Mouse (Mus musculus) embryonic facial prominence, embryonic 13.5 days (tissue): ENCODE measurements around the gene 4930455H04Rik. TPM values are rescaled to one million over a fixed set of nuclear protein-coding genes. Genes with fewer than 3 reads are reported as not detected.

Experiments
- ATAC-seq: fragments of 200-750 bp; cut with Nextera tagmentation; 2 replicates; pipeline ENCODE4 v1.8.0; 2017; ENCODE audit warnings: low read depth; ENCODE audit not compliant: insufficient number of reproducible peaks, insufficient read depth, low FRiP score, low TSS enrichment
- H3K27ac ChIP-seq: fragments of 300-500 bp; sonication (generic); 2 replicates; pipeline ENCODE4 v1.5.1; 2015; ENCODE audit warnings: moderate library complexity, mild to moderate bottlenecking, inconsistent platforms
- H3K27me3 ChIP-seq: fragments of 300-500 bp; sonication (generic); 2 replicates; pipeline ENCODE4 v1.6.1; 2015; ENCODE audit warnings: mild to moderate bottlenecking, inconsistent platforms
- H3K36me3 ChIP-seq: fragments of 300-500 bp; sonication (generic); 2 replicates; pipeline ENCODE4 v1.6.1; 2015; ENCODE audit warnings: mild to moderate bottlenecking, inconsistent platforms
- H3K4me1 ChIP-seq: fragments of 300-500 bp; sonication (generic); 2 replicates; pipeline ENCODE4 v1.6.1; 2015; ENCODE audit warnings: inconsistent platforms
- H3K4me2 ChIP-seq: fragments of 300-500 bp; sonication (generic); 2 replicates; pipeline ENCODE4 v1.6.1; 2015; ENCODE audit warnings: moderate library complexity, mild to moderate bottlenecking, inconsistent platforms
- H3K4me3 ChIP-seq: fragments of 300-500 bp; sonication (generic); 2 replicates; pipeline ENCODE4 v1.5.1; 2015; ENCODE audit warnings: mild to moderate bottlenecking, inconsistent platforms
- H3K9ac ChIP-seq: fragments of 300-500 bp; sonication (generic); 2 replicates; pipeline ENCODE4 v1.6.1; 2015; ENCODE audit warnings: mild to moderate bottlenecking, inconsistent platforms
- H3K9me3 ChIP-seq: fragments of 300-500 bp; sonication (generic); 2 replicates; pipeline ENCODE4 v1.6.1; 2016; ENCODE audit warnings: inconsistent platforms
- WGBS: fragments of 180-500 bp; shearing (Covaris S2); methylation state at CpG from one replicate; pipeline ENCODE4 v1.1.7; 2015; ENCODE audit warnings: mixed read lengths; 5-methylcytosine and 5-hydroxymethylcytosine counted together
- polyA plus RNA-seq: library from polyadenylated mRNA; unstranded; fragments of >200 nt; fragmentation: Nextera tagmentation; extraction: Ambion mirVana; gene quantifications from 2 replicates; pipeline ENCODE4 v1.2.1, GENCODE M21; 2015

The 4930455H04Rik gene
- polyA plus RNA-seq, 1 experiment from 2014 or later = not detected

- Histone ChIP-seq H3K4me3 (peak within 1 kb of the TSS; percentile 44), H3K27ac (no peak within 1 kb of the TSS; the same call in 1 of the 2 replicates), H3K9me3 (no peaks in the 10 kb centered on the region), H3K4me2 (peak within 1 kb of the TSS; percentile 68), H3K9ac (peak within 1 kb of the TSS; percentile 67), H3K4me1 (peaks cover 7% of the 10 kb centered on the region), H3K27me3 (peaks cover 4% of the 10 kb centered on the region; the same call in 1 of the 2 replicates), H3K36me3 (no peaks in the 10 kb centered on the region)
- ATAC-seq = peak; percentile 85; the same call in 1 of the 2 replicates
- 3% methylated on average over 17 of the region's 17 CpGs for WGBS
Measured at GRCm38 (mm10) chr3:116968540-116968997, 502 bp downstream of the 4930455H04Rik start, which contains the start of gene Palmd. Gene Palmd, minus strand, starts transcription at chr3:116968987.

- 33% methylated on average over 3 of the region's 5 CpGs for WGBS
- Histone ChIP-seq H3K4me3 (peak overlapping the region; percentile 44), H3K9me3 (no peaks in the 10 kb centered on the region), H3K9ac (peak overlapping the region; percentile 67; the same call in 1 of the 2 replicates), H3K27me3 (peaks cover 4% of the 10 kb centered on the region; the same call in 1 of the 2 replicates), H3K36me3 (no peaks in the 10 kb centered on the region), H3K27ac (no peak overlapping the region), H3K4me1 (peaks cover 7% of the 10 kb centered on the region), H3K4me2 (peak overlapping the region; percentile 68)
- ATAC-seq = no peak
Measured at GRCm38 (mm10) chr3:116969003-116969402, 936 bp downstream of the 4930455H04Rik start.

GRCm38 (mm10) chr3:116969786-116970185 is 1.7 kb downstream of the 4930455H04Rik start:
- Histone ChIP-seq H3K36me3 (no peaks in the 10 kb centered on the region), H3K4me2 (no peak overlapping the region), H3K27me3 (peaks cover 4% of the 10 kb centered on the region; the same call in 1 of the 2 replicates), H3K27ac (no peak overlapping the region), H3K9me3 (no peaks in the 10 kb centered on the region), H3K9ac (no peak overlapping the region), H3K4me1 (peaks cover 7% of the 10 kb centered on the region), H3K4me3 (no peak overlapping the region)
- WGBS = 49% methylated on average over 5 of the region's 5 CpGs
- ATAC-seq = no peak

GRCm38 (mm10) chr3:116981811-116982575 is 13.9 kb downstream of the 4930455H04Rik start:
- no peak for ATAC-seq

GRCm38 (mm10) chr3:116985042-116985455 is 17.0 kb downstream of the 4930455H04Rik start:
- H3K36me3 ChIP-seq = no peaks in the 10 kb centered on the region
- no peak overlapping the region for H3K27ac ChIP-seq
- no peaks in the 10 kb centered on the region for H3K9me3 ChIP-seq
- 32% methylated on average over 1 of the region's 1 CpGs for WGBS
- H3K4me3 ChIP-seq = no peak overlapping the region
- no peaks in the 10 kb centered on the region for H3K27me3 ChIP-seq
- H3K9ac ChIP-seq = no peak overlapping the region
- no peak for ATAC-seq
- 0 out of 2 replicates have a peak, but pooled peaks cover 6% of the 10 kb centered on the region for H3K4me1 ChIP-seq
- H3K4me2 ChIP-seq = no peak overlapping the region

More at GRCm38 (mm10) chr3:116981811-116982575, 13.9 kb downstream of the 4930455H04Rik start:
- Histone ChIP-seq H3K36me3 (no peaks in the 10 kb centered on the region), H3K27me3 (no peaks in the 10 kb centered on the region), H3K4me1 (0 out of 2 replicates have a peak, but pooled peaks cover 6% of the 10 kb centered on the region), H3K9me3 (no peaks in the 10 kb centered on the region), H3K4me2 (no peak overlapping the region), H3K9ac (no peak overlapping the region), H3K27ac (no peak overlapping the region), H3K4me3 (no peak overlapping the region)
- WGBS = 80% methylated on average over 9 of the region's 9 CpGs

- no peak overlapping the region for H3K4me3 ChIP-seq
- H3K9ac ChIP-seq = no peak overlapping the region
- 0 out of 2 replicates have a peak, but pooled peaks cover 6% of the 10 kb centered on the region for H3K4me1 ChIP-seq
- H3K27me3 ChIP-seq = no peaks in the 10 kb centered on the region
- no peak for ATAC-seq
- no peaks in the 10 kb centered on the region for H3K9me3 ChIP-seq
- WGBS = 72% methylated on average over 1 of the region's 1 CpGs
- no peak overlapping the region for H3K4me2 ChIP-seq
- H3K36me3 ChIP-seq = no peaks in the 10 kb centered on the region
- H3K27ac ChIP-seq = no peak overlapping the region
Measured at GRCm38 (mm10) chr3:116985741-116986140, 17.7 kb downstream of the 4930455H04Rik start.

- no peak overlapping the region for H3K4me2 ChIP-seq
- 51% methylated on average over 2 of the region's 2 CpGs for WGBS
- no peaks in the 10 kb centered on the region for H3K36me3 ChIP-seq
- H3K9ac ChIP-seq = no peak overlapping the region
- H3K9me3 ChIP-seq = no peaks in the 10 kb centered on the region
- ATAC-seq = no peak
- no peaks in the 10 kb centered on the region for H3K27me3 ChIP-seq
- 0 out of 2 replicates have a peak, but pooled peaks cover 6% of the 10 kb centered on the region for H3K4me1 ChIP-seq
- no peak overlapping the region for H3K27ac ChIP-seq
- no peak overlapping the region for H3K4me3 ChIP-seq
Measured at GRCm38 (mm10) chr3:116986451-116986850, 18.4 kb downstream of the 4930455H04Rik start.

- WGBS = 88% methylated on average over 3 of the region's 3 CpGs
- no peaks in the 10 kb centered on the region for H3K36me3 ChIP-seq
- H3K9ac ChIP-seq = no peak overlapping the region
- H3K4me1 ChIP-seq = 0 out of 2 replicates have a peak, but pooled peaks cover 6% of the 10 kb centered on the region
- ATAC-seq = no peak
- H3K4me2 ChIP-seq = no peak overlapping the region
- no peak overlapping the region for H3K27ac ChIP-seq
- no peaks in the 10 kb centered on the region for H3K9me3 ChIP-seq
- H3K27me3 ChIP-seq = no peaks in the 10 kb centered on the region
- H3K4me3 ChIP-seq = no peak overlapping the region
Measured at GRCm38 (mm10) chr3:116988221-116988620, 20.2 kb downstream of the 4930455H04Rik start.

- no peak overlapping the region for H3K4me2 ChIP-seq
- no peaks in the 10 kb centered on the region for H3K27me3 ChIP-seq
- no peak for ATAC-seq
- no peak overlapping the region for H3K27ac ChIP-seq
- H3K4me1 ChIP-seq = no peaks in the 10 kb centered on the region
- H3K9ac ChIP-seq = no peak overlapping the region
- H3K4me3 ChIP-seq = no peak overlapping the region
- H3K36me3 ChIP-seq = no peaks in the 10 kb centered on the region
- H3K9me3 ChIP-seq = no peaks in the 10 kb centered on the region
- WGBS = 90% methylated on average over 2 of the region's 2 CpGs
Measured at GRCm38 (mm10) chr3:116991180-116991579, 23.1 kb downstream of the 4930455H04Rik start.

- Histone ChIP-seq H3K4me2 (no peak overlapping the region), H3K4me1 (no peaks in the 10 kb centered on the region), H3K27ac (no peak overlapping the region), H3K36me3 (no peaks in the 10 kb centered on the region), H3K27me3 (no peaks in the 10 kb centered on the region), H3K4me3 (no peak overlapping the region), H3K9me3 (no peaks in the 10 kb centered on the region), H3K9ac (no peak overlapping the region)
- 64% methylated on average over 2 of the region's 2 CpGs for WGBS
- ATAC-seq = no peak
Measured at GRCm38 (mm10) chr3:116993011-116993410, 24.9 kb downstream of the 4930455H04Rik start.

GRCm38 (mm10) chr3:117001686-117002485 is 33.8 kb downstream of the 4930455H04Rik start:
- H3K4me1 ChIP-seq = no peaks in the 10 kb centered on the region
- H3K9ac ChIP-seq = no peak overlapping the region
- no peak for ATAC-seq
- no peak overlapping the region for H3K4me3 ChIP-seq
- no peak overlapping the region for H3K4me2 ChIP-seq
- no peaks in the 10 kb centered on the region for H3K9me3 ChIP-seq
- no peak overlapping the region for H3K27ac ChIP-seq
- no peaks in the 10 kb centered on the region for H3K36me3 ChIP-seq
- 0 out of 2 replicates have a peak, but pooled peaks cover 6% of the 10 kb centered on the region for H3K27me3 ChIP-seq
- 57% methylated on average over 9 of the region's 9 CpGs for WGBS
